Mouse (Mus musculus) thymus, postnatal 4 days (tissue): ENCODE measurements around the gene Tgfbr2.

ENCODE experiments used
- DNase-seq: peaks from one replicate; pipeline ENCODE4 v3.0.0; 2021

Tgfbr2 gene

DNA sequence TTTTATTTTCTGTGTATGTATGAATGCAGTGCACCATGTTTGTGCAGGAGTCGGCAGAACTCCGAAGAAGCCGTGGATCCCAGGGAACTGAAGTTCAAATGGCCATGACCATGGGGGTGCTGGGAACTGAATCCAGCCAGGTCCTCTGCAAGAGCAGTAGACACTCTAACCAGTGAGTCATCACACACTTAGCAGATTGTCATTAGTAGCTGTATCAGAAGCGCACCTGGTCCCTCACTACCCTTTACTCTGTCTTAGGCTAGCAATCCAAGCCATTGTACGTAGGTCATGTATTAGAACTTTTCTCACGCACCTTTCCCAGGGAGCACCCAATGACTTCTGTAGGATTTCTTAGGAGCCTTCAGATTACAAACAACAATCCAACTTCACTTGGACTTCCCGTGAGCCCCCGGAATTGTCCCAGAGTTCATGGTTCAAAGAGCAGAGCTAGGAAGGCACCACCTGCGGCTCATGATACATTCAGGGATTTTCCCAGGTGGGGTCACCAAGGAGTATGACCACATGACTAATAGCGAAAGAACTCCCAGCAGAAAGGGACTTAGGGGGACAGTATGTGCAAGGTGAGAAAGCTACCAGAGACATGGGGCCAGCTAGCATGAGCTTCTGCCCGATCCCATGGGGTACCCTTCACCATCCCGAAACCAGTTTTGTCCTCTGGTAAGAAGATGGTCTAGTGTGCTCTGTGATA, 17.8 kb upstream of the Tgfbr2 start:
- DNase-seq, result no peak

DNA sequence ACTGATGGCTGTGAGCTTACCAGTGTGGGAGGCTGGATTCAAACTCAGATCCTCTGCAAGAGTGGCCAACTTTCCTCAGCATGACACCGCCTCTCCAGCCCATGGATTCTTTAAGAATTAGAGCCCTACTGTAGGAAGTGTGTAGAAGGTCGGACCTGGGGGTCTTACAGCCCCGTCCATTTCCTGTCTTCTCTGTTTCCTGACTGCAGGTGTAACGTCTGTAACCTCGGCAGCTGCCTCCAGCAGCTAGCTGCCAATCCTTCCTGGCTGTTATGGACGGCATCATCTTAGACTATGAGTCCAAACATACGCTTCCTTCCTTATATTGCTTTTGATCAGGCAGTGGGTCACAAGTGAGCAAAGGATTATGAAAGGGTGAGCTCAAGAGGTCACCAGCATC, 17.1 kb upstream of the Tgfbr2 start:
- no peak for DNase-seq

DNA sequence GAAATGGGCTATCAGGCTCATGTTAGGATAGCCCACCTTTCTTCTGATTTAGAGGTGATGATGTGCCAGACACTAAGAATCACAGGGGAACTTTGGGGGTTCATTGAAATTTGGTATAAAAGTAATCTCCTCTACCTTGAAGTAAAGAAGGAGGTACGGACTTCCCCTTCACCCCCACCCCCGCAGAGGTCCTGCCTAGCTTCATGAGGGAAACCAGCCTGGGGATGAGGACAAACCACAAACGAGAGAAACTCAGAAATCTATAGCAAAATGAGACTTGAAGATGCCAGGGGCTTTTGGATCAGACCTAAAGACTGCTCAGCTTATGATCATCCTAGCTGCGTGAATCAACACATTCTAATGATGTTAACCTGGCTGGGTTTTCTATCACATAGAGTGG, 14.7 kb upstream of the Tgfbr2 start:
- no peak for DNase-seq

DNA sequence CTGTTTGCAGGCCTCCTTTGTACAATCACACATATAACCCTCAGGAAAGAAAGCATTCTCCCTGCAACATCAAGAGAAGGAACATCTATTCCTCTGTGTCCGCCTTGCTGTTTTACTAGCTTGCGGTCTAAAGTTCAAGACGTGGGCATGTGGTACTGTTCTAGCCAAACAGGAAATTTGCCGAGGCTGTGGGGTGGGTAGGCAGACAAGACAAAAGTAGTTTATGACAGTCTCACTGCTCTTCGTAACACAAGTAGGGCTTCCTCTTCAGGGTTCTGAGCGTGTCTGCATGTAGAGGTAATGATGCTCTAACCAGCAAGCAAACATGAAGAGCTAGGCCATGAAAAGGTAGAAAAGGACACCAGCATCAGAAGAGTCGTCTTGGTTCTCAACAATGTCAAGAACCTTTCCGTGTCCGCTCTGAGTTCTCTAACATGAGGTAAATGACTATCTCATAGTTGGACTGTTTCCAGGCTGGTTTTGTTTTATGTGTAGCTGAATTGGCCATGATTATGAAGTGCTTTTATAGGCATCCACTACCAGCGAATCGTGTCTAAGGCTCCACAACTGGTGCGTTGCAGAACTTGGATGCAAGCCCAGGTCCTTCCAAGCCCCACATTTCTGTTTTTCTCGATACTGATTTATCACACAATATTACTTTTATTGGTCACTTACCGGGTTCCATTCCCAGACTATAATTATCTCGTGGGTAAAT, 13.9 kb upstream of the Tgfbr2 start:
- peak; percentile 59 for DNase-seq

DNA sequence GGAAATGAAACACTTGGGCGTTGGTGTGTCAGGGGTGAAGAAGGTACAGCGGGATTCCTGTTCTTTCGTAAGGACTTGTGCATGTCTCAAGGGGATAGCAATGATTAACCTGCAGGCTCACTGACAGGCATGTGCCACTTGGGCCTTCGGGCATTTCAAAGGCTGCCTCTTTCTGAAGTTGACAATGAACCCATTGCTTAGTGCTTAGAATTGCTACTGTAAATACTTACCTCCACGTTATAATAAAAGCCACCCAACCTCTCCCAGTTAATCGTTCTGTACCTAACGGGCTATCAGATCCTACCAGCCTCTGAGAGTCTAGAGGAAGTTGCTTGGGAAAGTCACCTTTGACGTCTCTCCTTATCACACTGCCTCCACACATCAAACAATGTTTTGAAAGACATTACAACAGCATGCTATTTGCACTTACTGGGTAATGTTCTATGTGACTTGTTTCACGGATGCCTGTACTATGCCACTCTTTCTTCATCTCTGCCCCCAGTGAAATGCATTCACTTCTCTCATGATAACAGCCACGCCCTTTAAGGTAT, 12.1 kb upstream of the Tgfbr2 start:
- DNase-seq, result no peak

DNA sequence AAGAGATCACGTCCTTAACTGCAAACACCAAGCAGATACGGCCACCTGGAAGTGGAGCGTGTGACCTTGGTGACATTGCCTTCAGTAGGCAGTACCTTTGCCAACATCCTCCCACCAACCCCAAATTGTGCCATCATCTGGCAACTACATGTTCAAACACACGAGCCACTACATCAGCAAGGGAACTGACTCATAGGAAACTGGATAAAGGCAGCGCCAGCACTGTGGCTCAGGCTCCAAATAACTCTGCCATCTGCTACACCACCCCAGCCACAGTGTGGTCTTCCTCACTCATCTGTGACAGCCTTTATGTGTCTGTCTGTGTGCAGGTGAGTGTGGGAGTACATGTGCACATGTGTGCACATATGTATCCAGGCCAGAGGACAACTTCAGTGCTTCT, 9.7 kb upstream of the Tgfbr2 start:
- no peak for DNase-seq

DNA sequence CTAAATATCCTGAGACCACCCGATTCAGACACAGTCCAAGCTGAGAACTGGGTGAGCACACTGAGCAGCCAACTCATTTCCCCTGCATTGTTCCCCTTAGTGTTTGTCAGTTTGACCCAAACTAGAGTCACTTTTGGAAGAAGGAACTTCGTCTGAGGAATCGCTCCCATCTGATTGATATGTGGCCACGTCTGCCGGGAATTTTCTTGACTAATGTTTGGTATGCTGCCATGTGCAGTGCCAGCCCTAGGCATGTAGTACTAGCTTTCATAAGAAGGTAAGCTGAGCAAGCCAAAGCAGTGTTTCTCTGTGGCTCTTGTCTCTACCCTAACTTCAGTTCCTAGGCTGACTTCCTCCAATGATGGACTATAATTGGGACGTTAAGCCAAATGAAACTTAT, 7.9 kb upstream of the Tgfbr2 start:
- DNase-seq, result no peak

DNA sequence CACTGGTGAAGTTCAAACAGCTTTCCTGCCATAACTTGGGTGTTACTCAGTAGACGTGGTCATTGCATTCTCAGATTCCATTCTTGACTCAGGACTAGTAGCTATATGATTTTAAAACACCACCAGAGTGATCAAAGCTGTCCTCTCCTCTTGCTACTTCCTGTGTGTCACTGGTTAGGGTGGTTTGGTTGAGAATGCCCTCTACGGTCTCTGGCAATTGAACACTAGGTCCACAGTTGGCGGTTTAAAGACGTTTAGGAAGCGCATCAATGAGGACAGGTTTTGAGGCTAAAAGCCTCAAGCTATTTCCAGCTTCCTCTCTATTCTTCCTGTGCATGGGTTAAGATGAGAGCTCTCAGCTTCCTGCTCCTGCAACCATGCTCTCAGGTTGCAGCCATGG, 6.4 kb upstream of the Tgfbr2 start:
- DNase-seq, result no peak

DNA sequence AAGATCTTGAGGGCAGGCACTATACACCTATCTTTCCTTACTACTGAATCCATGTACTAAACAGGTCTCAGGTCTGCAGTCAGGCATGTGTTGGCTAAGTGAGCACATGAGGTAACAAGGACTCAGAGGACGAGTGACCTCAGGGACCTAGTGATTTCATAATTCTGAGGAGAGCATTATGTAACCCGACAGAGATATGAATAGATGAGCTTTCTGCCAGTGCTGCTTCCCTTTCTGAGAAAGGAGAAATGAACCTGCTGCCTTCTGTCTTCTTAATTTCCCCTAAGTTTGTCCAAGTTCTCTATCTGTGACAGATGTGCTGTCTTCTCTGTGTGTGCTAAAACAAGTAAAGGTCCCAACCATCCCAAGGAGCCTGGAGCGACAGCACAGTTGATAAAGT, 3.0 kb upstream of the Tgfbr2 start:
- DNase-seq, result no peak

DNA sequence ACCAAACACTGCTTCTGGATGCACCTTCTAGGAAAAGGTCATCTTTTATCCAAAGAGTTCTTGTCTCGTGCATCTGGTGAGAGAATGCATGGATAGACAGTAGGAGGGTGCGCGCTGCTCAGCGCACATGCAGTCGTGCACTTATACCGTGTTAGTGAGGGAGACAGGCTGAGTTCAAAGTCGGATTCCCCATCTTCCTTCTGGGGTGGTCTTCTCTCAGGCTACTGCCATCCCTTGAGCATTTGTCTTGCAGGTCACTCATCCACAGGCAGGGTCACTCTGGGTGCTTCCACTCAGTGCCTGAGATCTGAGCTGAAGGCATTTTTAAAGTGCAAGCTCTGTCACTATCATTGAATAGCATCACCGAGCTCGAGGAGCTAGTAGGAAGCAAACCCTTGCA, 1.9 kb upstream of the Tgfbr2 start:
- no peak for DNase-seq

DNA sequence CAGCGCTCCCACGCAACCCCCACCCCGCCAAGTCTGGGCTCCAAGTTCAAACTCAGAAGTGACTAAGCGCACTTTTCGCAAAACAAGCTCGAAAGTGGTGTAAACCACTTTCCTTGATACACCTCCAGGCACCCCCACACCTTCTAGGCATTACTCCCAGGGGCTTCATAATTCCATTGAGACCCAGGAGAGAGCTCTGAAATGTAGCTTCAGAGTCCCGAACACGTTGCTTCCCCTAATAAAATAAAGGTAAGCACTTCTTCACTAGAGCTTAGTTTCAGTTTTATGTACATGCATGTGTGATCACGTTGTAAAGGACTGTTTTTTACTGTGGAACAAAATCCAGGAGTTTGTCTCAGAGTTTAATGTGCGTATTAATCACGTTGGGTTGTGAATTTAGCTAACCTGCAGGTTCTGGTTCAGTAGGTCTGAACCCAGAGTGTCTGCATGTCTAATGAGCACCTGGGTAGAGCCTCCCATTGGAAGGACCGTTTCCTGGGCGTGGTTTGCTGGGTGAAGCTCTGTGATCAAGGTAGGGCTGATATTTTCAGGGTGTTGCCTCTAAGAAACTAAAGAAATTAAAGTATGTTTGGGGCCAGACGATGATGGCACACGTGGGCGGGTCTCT, 442 bp upstream of the Tgfbr2 start:
- peak; percentile 78 for DNase-seq

DNA sequence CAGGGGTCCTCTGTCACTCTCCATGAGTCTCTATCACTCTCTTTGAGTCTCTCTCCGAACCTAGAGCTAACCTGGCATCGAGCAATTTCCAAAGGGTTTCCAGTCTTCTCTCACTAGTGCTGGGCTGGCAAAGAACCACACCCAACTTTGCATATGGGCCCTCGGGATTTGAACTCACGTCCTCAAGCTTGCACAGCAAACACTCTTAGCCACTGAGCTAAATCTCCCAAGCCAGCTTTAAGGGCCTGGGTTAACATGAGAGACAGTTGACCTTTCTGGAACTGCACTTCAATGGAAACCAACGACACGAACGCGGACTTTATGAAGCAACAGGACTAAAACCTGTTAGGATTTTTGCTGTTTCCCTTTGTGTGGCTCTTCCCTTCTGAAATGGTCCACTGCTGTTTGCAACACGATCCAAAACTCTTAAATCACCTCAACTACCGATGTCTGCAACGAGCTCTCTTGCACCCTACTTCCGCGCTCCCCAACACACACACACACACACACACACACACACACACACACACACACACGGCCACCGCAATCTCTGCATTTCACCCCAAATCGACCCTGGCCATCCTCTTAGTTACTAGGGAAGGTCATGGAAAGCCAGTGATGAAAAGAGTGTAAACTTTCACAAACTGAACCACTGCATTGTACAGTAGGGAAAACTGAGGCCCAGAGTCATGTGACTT, 1.5 kb downstream of the Tgfbr2 start:
- DNase-seq, result no peak

DNA sequence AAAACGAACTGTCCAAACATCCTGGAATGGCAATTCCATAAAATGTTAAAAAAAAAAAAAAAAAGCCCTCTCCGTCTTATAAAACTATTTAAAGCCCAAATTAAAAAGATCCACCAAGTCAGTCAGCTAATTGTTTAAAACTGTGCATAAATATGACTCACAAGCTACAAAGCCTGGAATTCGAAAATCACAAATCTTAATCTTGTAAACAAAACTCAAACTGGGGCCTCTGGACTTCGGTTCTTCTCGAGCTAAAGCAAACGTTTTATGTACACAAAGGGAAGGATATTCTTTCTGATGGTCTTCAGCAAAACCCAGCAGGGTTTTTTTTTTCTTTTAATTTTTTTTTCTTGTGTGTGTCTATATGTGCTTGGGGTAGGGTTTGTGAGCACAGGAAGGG, 2.1 kb downstream of the Tgfbr2 start:
- no peak for DNase-seq

DNA sequence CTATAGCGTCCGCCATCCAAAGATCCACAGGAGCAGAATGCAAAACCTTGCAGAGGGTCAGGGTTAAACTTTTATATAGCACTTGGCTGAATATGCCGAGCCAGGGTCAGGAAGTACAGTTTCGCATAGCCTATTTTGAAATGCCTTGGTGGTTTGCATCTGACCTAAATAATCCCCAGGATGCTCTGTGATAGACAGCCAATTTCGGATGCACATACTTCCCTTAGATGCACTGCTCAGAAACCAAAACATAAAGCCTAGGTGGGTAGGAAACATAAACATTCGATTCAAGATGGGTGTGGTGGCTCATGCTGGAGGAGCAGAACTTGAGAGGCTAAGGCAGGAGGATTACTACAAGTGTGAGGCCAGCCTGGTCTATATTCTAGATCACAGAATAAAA, 6.1 kb downstream of the Tgfbr2 start:
- DNase-seq, result no peak

DNA sequence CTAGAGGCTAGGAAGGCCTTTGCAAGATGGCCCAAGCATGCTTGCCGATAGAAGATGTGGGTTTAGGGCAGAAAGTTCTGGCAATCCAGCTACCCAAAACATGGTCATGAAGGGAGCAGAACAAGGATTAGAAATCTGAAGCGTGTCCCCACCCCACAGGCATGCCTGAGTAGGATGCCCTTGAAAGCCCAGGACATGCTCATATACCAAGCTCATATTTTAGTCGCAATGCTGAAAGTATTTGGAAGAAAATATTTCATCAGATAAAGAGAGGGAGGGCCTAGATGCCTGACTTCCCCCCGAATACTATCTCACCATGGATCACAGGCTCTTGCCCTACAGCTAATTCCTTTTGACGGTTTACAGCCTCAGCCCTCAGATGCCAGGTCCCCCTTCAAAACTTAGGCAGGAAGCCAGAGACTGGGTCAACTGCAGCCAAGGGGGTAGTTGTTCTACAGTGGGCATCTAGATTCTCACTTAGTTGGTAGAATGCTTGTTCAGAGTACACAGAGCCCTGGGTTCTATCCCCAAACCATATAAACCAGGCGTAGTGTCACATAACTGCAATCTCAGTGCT, 7.8 kb downstream of the Tgfbr2 start:
- no peak for DNase-seq

DNA sequence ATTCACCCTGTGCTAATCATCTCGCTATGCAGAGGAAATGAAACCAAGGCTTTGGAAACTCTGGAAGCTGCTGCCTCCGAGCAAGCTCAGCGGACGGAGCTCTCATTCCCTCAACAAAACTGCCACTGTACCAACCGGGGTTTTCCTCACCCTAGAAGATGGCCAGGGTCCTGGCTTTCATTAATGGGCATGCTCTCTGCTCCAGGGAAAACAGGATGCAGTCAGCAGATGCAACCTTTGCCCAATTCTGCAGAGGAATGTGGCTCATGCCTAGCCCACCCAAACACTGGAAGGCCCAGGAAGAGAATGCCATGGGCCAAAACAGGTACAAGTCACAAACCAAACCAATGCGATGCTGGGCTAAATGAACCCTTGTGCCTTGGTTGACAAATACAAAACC, 8.8 kb downstream of the Tgfbr2 start:
- no peak for DNase-seq

DNA sequence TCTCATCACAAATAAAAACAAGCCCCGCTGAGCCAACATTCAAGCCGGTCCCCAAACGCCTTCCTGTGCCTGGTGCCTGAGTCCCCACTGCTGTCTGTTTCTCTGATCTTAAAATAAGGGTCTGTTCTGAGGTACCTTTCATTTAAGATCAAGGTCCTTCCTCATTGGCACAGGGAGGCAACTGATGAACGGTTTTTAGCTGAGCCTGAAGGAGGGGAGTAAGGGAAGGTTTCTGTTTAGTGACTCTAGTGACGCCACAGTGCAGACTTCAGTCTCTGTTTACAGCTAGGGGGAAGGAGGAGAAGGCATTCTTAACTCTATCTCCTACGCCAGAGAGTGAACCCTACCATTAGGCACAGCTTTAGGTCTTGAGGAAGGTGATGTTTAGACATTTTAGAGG, 11.3 kb downstream of the Tgfbr2 start:
- no peak for DNase-seq

DNA sequence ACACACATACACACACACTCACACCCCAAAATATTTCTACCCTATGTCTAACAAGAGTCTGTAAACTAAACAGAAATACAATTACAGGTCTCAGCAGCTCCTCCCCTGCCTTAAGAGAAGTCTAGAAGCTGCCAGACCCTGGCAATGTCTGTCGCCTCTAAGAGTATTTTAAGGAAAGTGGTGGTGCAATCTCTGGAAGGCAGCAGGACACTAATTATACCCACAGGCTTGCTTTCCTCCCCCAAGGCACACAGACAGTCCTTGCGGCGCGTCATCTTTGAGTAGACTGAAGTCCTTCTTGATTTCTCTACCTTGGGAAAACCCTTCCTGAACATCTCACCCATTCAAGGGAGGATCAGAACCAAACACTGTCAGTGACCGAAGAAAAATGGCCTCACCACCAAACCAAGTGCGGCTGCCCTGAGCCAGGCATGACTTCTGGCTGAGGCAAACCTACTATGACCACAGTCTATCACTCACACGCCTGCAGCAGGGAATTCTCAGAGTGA, 12.2 kb downstream of the Tgfbr2 start:
- no peak for DNase-seq

DNA sequence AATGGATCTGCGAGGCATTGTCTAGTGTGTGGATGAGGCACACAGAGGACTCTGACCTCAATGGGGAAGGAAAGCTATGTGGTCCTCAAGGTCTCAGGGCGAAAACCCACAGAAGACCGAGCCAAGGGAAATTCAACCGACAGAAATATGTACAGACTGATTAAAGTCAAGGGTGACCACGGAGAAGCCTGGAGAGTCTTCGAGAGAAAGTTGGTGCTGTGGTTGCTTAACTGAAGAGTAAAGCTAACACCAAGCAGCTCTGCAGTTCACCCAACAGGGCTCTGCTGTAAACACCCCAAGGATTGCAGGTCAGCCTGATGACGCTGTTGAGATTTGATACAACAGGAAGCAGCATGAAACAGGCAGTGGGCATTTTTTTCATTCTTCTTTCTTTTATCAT, 14.3 kb downstream of the Tgfbr2 start:
- DNase-seq, result no peak

DNA sequence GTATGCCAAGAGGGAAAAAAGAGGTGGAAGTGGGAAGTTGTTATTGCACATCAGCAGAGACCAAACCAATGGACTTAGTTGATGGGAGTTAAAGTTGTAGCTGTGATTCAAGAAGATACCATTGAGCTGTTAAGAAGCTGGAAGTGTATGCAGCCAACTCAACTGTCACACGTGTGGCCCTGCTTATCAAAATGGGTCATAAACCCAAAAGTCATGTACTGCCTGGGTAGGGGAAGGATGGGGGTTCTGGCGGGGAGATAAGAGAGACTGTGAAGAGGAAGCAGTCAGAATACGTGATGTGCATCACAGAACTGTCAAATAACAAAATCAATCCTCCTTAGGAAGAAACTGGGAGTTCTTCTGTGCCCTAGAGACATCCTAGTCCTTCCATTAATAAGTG, 15.1 kb downstream of the Tgfbr2 start:
- no peak for DNase-seq

DNA sequence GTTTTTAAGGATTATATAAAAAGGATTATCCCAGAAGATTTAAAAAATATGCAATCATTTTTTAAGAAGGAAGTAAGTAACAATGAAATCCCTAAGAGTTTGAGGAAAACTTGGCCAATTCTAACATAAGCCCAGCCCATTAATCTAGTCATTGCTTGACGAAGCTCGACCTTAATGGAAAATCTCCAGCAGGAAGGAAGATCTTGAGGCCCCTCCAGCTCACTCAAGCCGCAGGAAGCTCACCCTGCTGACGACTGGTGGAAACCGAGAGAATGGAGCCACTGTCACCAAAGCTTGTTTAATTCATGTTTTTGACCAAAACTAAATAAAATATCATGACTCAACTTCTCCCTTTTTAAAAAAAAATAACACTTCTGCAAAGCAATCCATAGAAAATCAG, 18.7 kb downstream of the Tgfbr2 start:
- DNase-seq, result no peak

DNA sequence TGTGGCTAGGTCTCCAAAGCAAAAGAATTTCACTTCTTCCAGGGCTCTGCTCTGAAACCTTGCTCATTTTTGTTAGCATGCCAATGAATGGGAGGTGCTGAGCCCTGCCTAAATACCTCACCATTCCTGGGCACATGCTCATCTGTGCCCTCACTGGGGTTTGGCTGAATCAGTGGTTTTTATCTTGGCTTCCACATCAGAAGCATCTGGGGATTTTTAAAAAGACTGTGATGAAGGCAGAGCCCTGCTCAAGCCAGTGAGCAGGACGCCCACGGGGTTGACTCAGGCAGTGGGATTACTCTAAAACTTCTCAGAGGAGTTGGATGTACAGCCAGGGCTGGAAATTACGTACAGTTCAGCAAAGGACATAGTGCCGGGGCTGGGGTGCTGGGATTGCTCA, 22.3 kb downstream of the Tgfbr2 start:
- no peak for DNase-seq
